Mouse (Mus musculus): ENCODE results near the gene Rbbp4.
"Not testable (repeated sequence)": the region's sequence is repeated elsewhere in the genome, so short reads cannot be mapped to it uniquely, and the experiment has no call there.

Gene Rbbp4

DNA sequence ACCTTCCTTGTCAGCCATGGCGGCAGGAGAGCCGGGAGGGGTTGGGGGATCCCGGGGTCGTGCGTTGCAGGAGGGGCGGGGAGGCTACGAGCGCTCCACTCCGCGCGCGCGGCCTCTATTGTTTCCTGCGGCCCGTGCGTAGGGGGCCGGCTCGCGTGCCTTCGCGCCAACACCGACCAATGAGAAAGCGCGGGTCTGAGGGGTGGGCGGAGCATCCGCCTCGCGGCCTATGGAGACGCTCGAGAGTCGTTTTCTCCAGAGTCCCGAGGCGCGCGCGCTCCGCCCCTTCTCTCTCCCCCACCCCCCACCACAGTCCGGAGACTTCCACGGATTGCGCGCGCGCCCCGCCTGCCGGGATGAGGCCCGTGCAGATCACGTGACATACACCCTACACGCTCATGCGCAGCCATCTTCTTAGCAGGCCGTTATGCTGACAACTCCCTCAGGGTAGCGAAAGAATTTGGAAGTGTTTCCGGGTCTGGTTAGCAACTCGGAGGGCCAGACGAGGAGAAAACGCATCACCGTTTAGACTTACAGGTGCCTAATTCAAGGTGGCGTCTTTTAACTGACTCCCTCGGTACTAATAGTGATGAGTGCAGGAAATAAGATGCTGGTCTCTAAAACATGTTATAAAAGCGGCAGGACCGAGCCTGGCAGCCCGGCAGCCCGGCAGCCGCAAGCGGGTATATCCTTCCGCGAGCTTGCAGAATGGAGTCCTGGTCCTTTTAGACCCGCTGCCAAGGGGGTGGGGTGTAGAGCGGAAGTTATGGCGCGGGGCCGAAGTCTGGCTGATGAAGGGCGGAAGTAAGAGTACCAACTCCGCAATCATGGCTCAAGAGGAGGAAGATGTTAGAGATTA, at the start of gene Rbbp4, which contains the start of gene Zbtb8os:
TSS of gene Rbbp4 (minus strand) at position 155 of the 859 bp plus-strand sequence.
TSS of gene Zbtb8os (plus strand) at position 480 of the 859 bp plus-strand sequence.
- in situ Hi-C loops (cut with MboI, MseI): no loop called here

DNA sequence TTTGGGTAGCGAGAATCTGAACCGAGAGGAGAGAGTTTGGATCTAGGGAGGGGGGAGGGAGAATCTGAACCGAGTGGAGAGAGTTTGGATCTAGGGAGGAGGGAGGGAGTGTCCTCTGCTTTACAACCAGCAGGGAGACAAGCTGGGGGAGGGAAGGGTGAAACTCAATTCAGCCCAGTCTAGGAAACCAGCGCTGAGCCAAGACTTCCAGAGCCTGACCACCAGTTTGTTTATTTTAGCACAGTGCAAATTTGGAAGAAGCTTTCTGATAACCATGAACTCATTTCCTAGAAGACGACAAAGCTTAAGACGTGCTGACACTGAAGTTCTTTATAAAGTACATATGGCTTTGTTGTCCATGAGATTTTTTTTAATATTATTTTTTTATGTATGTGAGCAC, 49.3 kb upstream of the Rbbp4 start:
- in situ Hi-C loops (cut with MboI, MseI): no loop called here

DNA sequence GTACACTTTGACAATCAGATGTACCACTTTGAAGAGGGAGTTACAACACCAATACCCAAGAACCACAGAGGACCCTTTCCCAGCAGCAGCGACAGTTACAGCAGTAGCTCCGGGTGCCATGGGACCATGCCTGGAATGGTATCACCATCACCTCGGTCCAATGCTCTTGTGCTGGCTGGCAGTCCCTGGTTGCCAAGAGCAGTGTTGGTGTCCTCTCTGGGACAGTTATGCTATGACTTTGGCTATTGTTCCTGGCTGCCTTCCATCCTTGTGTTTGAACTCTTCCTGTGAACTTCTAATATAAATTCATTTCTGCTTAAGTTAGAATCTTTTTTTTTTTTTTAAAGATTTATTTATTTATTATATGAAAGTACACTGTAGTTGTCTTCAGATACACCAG, 48.4 kb upstream of the Rbbp4 start:
- in situ Hi-C loops (cut with MboI, MseI): no loop called here

DNA sequence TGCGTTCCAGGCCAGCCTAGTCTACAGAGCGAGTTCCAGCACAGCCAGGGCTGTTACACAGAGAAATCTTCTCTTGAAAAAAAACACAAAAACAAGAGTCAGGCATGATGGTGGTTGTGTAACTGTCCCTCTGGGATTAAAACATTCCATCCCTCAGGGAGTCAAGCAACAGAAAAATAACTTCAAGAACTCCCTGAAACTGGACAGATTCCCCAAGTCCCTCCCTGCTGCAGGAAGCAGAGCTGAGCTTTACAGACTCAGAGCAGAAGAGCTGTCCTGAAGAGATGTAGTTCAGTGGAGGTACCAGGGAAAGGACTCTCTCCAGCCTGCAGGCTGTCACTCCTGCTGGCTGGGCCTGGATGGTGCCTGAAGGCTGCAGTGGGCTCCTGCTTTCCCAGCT, 47.3 kb upstream of the Rbbp4 start:
- in situ Hi-C loops (cut with MboI, MseI): no loop called here

DNA sequence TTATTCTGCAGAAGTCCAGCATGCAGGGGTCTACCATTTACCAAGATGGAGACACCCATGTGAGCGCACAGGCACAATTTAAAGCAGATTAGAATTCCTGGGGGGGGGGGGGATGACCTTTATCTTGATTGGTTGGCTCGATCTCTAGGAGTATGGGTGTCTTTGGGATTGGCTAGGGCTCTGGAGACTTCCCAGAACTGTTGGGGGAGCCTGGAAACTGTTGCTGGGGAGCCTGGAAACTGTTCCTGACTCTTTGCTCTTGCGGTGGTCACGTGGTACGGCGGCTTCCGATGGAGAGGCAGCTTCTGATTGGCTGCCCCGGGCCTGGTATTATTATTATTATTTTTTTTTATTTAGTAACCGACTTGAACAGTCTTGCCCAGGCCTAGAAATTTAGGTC, 46.9 kb upstream of the Rbbp4 start:
- in situ Hi-C loops (cut with MboI, MseI): no loop called here

DNA sequence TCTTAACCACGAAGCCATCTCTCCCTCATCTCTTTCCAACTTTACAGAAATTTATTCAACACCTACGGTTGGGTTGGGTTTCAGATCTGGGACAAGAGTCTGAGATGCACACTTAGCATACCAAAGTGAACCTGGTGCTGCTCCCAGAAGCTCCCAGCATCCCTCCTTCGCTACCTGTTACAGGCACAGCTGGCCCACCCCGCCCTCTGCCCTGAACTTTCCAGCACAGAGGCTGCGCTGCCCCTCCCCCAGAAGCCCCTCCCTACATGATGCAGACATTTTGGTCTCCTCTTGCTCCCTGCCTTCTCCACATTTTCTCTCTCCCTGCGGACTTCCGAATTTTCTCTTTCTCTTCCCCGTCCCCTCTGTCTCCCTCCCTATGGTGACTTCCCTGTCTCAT, 46.0 kb upstream of the Rbbp4 start:
- in situ Hi-C loops (cut with MboI, MseI): no loop called here

DNA sequence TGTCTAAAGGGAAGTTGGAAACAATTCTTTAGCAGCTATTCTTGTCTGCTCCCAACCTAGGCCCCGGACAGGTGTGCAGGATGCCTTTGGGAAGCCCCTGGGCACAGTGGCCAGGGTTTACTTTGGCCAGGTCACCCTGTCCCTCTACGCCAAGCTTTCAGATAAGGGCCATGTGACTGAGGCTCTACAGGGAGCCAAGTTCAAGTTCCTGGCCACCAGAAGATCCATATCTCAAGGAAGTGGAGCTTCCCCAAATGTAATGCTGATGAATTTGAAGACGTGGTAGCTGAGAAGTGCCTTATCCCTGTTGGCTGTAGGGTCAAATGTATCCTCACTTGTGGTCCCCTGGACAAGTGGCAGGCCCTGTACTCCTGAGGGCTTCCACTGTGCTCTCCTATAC, 44.6 kb upstream of the Rbbp4 start:
- in situ Hi-C loops (cut with MboI, MseI): no loop called here

DNA sequence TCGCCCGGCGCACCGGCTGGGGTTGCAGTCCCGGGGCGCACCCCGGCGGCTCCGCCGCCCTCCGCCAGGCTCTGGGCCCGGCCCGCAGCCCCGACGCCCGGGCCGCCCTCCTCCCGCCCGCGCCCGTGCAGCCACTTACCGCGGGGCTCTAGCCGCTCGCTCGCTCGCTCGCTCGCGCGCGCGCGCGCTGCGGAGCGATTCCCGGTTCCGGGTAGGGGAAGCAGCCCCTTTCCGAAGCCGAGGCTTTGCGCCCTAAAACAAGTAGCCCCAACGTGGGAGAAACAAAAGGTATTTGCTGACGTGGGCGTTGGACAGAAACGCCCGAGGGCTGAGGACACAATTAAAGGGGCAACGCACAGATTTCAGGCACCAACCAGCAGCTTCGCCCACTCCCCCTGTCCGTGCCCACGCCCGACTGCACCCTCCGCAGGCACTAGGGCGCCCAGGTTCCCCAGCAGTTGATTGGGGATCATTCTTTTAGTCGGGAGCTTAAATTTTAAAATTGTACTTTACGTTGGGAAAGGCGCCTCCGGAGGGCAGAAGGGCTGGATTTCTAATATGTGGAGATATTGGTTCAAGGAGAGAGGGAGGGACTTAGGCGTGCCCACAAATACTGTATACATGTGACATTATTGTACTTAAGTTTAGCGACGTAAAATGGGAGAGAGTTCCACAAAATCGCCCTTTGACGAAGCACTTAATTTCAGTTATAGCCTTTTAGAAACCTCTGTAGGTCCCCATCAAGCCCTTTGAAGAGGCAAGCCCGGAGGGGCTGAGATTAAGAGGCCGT, 42.6 kb upstream of the Rbbp4 start, which contains the start of gene Zbtb8a:
TSS of gene Zbtb8a (minus strand) at position 516 of the 790 bp plus-strand sequence.
- in situ Hi-C loops (cut with MboI, MseI): no loop called here

DNA sequence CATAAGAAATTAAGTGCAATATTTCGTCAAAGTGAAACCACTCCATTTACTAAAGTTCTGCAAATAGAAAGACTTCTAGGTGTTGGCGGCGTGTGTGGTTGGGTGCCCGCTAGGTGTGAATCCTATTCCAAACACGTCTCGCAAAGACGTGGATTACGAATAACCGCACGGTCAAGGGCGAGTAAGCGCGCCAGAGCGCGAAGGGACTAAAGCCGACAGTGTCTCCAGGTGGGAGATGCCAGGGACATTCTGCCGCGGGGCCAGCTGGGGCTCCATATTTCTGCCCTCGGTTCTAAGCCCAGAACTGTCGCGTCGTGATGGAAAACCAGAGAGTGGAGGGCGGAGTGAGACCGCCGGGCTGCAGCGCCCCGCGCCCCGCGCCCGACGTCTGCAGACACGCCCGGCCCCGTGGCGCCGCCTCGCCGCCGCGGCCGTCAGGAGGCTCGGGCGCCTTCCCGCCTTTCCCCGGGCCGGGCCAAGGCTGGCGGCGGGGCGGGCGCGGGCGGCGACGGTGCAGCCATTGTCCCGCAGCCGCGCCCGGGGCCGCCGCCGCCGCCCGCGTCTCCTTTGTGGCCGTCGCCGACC, 41.9 kb upstream of the Rbbp4 start:
- in situ Hi-C loops (cut with MboI, MseI): no loop called here

DNA sequence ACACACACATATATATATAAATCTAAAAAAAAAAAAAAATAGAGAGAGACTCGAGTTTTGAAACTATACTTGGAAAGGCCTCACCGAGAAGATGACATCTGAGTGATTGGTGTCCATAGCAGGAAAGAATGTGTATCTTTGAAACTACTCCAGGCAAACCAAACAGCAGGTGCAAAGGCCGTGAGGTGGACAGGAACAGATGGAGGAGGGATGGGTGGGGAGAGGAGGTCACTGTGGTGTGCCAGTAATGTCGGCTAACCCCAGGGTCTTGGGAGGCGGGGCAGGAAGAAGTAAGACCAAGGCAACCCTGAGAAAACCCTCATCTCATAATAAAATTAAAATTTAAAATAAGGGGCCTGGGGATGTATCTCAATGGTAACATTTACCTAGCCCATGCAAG, 40.7 kb upstream of the Rbbp4 start:
- in situ Hi-C loops (cut with MboI, MseI): no loop called here

DNA sequence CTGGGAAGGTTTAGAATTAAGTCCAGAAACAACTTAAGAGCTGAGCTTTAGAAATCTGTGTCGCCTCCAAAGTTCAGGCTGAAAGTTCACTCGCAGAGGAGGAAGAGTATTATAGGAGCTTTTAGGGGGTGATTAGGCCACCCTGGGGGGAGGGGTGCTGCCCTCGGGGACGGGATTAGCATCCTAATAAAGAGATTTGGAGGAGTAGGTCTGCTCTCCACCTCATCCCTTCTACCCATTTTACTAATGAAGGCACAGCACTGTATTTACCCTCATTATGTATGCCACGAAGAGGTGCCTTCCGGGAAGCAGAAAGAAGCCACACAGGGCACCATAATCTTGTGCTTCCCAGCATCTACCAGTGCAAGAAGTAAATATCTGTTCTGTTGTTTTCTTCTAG, 39.8 kb upstream of the Rbbp4 start:
- in situ Hi-C loops (cut with MboI, MseI): no loop called here

DNA sequence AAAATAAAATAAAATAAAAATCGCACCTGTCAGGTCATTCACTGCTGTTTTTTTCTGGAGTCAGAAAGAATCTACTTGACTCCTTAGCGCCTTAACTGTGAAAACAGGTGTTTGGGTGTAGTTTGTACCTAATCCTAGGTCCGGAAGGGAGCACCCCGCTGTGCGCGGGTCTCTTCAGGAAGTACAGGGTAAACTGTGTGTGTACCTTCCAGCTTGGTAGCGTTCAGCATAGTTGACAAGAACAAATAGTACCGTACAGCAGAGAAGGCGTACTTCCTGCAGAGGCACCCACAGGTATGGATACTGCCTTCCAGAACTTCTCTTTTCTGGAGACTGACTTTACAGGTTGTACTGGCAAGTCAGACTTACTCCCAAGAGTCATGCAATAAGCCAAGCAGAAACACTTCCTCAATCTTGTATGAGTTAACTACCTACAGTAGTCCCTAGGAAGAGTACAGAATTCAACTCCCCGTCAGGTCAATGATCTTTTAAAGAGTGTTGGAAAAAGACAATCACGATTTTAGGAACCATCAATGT, 39.1 kb upstream of the Rbbp4 start:
- in situ Hi-C loops (cut with MboI, MseI): no loop called here

DNA sequence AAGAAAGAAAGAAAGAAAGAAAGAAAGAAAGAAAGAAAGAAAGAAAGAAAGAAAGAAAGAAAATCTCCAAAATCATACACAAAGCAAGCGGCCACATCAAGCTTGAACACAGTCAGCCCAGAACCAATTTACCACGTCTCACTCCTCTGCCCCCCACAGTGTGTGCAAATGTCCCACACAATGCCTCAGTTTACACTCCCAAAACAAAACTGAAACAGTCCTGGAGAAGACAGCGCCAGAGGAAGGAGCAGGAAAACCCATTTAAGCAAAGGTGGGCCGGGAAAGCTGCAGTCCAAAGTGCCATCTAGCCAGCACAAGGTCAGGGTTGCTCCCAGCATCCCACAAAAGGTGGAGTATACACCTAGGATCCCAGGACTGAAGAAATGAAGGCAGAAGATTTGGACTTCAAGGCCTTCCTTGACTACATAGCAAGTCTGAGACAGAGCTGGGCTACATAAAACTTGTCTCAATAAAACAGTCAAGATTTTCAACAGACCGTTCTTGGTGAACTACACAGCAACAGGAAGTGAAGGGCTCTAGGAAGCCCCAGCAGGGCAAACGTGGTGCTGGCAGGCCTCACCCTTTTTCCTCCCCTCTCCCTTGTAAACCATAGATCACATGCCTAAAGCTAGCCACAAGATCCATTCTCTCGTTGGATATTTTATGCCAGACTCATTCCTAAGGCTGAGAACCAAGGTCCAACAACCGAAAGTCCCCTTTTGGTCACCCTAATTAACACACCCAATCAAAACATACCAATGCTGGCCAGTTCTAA, 38.2 kb upstream of the Rbbp4 start:
- in situ Hi-C loops (cut with MboI, MseI): no loop called here

DNA sequence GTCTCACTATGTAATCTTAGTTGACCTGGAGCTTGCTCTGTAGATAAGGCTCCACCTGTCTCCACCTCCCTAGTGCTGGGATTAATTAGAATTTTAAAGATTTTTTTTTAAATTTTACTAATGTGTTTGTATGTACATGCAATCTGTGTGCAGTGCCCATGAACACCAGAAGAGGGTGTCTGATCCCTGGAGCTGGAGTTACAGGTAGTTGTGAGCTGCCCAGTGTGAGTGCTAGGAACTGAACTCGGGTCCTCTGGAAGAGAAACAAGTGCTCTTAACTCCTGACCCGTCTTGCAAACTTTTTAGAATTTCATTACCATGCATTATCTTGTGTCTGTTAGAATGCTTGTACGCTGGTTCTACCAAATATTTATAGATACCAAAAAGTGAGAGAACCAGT, 36.2 kb upstream of the Rbbp4 start:
- in situ Hi-C loops (cut with MboI, MseI): no loop called here

DNA sequence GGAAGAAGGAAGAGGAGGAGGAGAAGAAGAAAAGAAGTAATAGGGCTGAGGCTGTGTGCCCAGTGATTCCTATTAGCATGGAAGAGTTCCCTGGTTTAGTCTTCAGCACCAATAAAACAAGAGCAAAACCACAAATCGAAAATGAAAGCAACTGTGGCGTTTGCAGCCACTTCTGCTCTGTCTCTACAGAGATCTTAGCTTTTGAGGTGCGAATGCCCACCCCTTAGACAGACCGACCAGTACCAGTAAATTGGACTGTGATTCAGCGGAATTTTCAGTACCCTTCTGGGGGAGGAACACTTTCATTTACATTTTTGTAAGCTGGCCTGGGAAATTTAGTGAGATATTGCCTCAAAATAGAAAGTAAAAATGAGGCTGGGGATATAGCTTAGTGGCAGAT, 30.1 kb upstream of the Rbbp4 start:
- in situ Hi-C loops (cut with MboI, MseI): no loop called here

DNA sequence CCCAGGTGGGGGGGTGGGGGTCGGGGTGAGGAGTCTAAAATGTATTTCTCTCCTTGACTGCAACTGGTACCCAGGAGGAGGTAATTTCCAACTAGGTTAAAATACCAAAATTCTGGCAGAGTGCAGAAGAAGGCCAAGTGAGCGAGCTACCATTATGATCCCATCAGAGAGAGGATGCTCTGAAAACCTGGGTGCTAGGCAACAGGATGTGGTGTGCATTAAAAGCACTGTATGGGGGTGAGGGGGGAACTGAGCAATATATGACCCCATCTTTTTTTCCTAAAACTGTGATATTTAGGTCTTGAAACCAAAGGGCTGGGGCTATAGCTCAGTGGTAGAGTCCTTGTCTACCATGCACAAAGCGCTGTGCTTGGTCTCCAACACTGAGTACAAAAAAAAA, 29.2 kb upstream of the Rbbp4 start:
- in situ Hi-C loops (cut with MboI, MseI): no loop called here

DNA sequence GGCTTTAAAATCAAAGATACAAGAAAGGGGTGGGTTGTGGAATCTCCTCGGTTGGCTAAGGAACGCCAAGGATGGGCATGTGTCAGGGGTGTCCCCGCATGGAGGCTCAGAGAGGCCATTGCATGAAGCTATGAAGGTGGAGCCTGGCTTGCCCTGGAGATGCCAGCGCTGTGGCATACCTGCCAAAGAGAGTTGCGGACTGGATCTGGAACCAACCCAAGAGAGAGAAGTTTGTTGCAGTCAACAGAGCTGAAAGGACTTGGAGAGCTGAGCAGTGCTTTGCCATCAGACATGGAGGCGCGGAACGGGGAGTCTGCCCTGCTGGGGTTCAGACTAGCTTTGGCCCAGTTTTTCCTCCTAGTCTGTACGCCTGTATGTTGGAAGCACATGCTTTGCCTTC, 28.3 kb upstream of the Rbbp4 start:
- in situ Hi-C loops (cut with MboI, MseI): no loop called here

DNA sequence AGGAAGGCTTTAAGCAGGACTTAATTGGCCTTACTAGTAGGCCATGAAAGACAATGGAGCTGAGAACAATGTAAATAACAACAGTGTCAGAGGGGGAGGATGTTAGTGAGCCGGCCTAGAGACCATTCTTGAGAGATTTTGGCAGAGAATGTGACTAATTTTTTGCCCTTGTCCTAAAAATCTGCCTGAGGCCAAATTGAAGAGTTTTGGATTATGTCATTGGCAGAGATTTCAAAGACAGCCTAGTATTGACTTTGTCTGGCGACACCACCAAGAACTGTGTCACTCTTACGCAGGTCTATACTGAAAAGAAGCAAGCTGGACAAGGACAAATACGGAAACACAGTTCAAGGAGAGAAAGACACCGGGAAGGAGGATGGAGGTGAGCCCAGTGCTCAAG, 27.6 kb upstream of the Rbbp4 start:
- in situ Hi-C loops (cut with MboI, MseI): no loop called here

DNA sequence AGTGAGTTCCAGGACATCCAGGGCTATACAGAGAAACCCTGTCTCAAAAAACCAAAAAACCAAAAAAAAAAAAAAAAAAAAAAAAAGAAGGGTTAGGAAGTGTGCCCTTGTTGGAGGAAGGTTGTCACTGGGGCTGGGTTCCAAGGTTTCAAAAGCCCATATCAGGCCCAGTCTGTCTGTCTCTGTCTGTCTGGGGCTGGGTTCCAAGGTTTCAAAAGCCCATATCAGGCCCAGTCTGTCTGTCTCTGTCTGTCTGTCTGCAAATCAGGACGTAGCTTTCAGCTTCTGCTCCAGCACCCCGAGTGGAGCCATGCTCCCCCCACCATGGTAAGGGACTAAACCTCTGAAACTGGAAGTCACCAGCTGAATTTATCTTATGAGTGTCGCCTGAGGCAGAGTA, 27.1 kb upstream of the Rbbp4 start:
- in situ Hi-C loops (cut with MboI, MseI): not testable (repeated sequence)

DNA sequence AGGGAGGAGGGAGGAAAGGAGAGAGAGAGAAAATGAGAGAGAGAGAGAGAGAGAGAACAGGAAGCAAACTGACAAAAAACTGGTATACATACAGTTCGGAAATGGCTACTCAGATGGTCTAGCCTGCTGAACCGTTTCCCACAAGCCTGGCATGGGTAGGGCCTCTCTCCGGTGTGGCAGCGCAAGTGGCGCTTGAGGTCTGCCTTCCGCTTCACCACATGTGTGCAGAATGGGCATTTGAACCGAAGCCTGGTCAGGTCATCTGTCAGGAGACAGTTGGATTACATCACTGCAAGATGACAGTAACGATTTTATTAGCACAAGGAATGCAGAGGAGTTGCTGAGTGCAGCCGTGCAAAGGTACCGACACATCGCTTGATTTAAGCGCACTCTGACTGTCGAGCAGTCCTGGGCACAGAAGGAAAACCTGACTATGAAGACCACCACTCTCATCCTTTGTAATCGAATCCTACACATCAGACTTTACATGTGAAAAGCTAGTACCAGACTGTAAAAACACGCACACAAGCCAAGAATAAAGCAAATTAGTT, 22.5 kb upstream of the Rbbp4 start:
- in situ Hi-C loops (cut with MboI, MseI): no loop called here

DNA sequence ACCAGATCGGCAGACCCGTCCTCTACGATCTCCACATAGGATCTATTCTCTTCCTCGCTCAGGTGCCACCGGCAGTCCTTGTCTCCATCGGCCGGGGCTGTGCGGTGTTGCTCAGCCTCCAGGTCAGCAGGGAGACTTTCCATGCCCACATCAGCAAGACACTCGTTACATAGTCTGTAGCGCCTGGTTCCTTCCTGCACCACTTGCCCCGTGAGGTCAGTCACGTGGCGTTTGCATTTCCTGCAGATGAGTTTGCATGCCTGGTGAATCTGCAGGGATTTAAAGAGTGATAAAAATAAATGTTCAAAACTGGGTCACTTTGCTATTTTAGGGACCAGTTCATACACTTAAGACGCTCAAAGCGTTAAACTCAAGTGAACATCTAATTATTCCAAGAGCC, 19.1 kb upstream of the Rbbp4 start:
- in situ Hi-C loops (cut with MboI, MseI): loop anchor here (5.0 kb wide), 1 partner anchor 103 kb away; no protein-coding TSS in a partner anchor
